Mouse (Mus musculus) intestine, embryonic 14.5 days (tissue): Measurements from ENCODE around the gene Fxyd5. TPM values are rescaled to one million over a fixed set of nuclear protein-coding genes. Genes with fewer than 3 reads are reported as not detected.

Source experiments
- ATAC-seq: fragments of 200-750 bp; cut with Nextera tagmentation; replicated peaks from 2 replicates; pipeline ENCODE4 v1.8.0; 2017; ENCODE audit warnings: low read depth, moderate number of reproducible peaks, moderate TSS enrichment, moderate library complexity; ENCODE audit not compliant: low FRiP score, low TSS enrichment
- DNase-seq: peaks from one replicate; pipeline ENCODE4 v3.0.0-alpha.2; 2018; ENCODE audit warnings: low spot score
- H3K27ac ChIP-seq: fragments of 300-500 bp; sonication (generic); 2 replicates; pipeline ENCODE4 v1.5.1; 2014; ENCODE audit warnings: low read depth, mild to moderate bottlenecking, control low read depth
- H3K27me3 ChIP-seq: fragments of 300-500 bp; sonication (generic); replicated peaks from 2 replicates; pipeline ENCODE4 v1.6.1; 2014; ENCODE audit warnings: low read length, control low read depth; ENCODE audit not compliant: control insufficient read depth, insufficient read depth
- H3K36me3 ChIP-seq: fragments of 300-500 bp; sonication (generic); 2 replicates; pipeline ENCODE4 v1.6.1; 2014; ENCODE audit warnings: low read length, control low read depth; ENCODE audit not compliant: control insufficient read depth, insufficient read depth
- H3K4me1 ChIP-seq: fragments of 300-500 bp; sonication (generic); replicated peaks from 2 replicates; pipeline ENCODE4 v1.6.1; 2014; ENCODE audit warnings: low read length, control low read depth, mixed read lengths; ENCODE audit not compliant: control insufficient read depth, insufficient read depth
- H3K4me2 ChIP-seq: fragments of 300-500 bp; sonication (generic); 2 replicates; pipeline ENCODE4 v1.6.1; 2014; ENCODE audit warnings: low read length
- H3K4me3 ChIP-seq: fragments of 300-500 bp; sonication (generic); 2 replicates; pipeline ENCODE4 v1.5.1; 2014; ENCODE audit warnings: low read depth, low read length, control low read depth, mixed read lengths
- H3K9ac ChIP-seq: fragments of 300-500 bp; sonication (generic); 2 replicates; pipeline ENCODE4 v1.6.1; 2014; ENCODE audit warnings: mild to moderate bottlenecking, low read length
- H3K9me3 ChIP-seq: fragments of 300-500 bp; sonication (generic); 2 replicates; pipeline ENCODE4 v1.6.1; 2016; ENCODE audit warnings: low read length, control low read depth; ENCODE audit not compliant: control insufficient read depth
- WGBS: fragments of 180-500 bp; shearing (Covaris S2); extraction: QIAGEN DNeasy Blood & Tissue Kit; methylation state at CpG from one replicate; pipeline ENCODE4 v1.1.7; 2014; 5-methylcytosine and 5-hydroxymethylcytosine counted together
- polyA plus RNA-seq: library from polyadenylated mRNA; unstranded; fragments of >200 nt; fragmentation: Nextera tagmentation; extraction: Ambion mirVana; gene quantifications from 2 replicates; pipeline ENCODE4 v1.2.1, GENCODE M21; 2014

Fxyd5 gene
- polyA plus RNA-seq, 1 experiment from 2014 or later = 22.8 TPM

DNA sequence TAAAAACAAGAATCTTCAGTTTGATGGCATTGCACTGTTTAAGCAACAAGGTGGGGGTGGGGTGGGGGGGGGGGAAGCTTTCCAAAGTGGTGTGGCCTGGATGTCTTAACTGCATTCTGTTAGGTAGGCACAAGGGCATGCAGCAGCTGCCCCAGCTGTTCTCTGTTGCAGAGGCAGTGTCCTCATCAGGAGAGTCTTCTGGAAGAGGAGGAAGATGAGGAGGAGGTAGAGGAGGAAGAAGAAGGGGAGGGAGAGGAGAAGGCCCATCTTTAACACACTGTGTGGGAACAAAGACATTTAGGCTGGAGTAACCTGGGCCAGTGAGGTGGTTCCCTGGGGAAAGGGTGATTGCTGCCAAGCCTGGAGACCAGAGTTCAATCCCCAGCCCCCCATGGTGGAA is 39.8 kb upstream of the Fxyd5 start:
- ATAC-seq (no peak), DNase-seq (no peak)
- no peaks in the 10 kb centered on the region for H3K36me3 ChIP-seq
- no peak overlapping the region for H3K9ac ChIP-seq
- peaks cover 10% of the 10 kb centered on the region; the same call in 1 of the 2 replicates for H3K4me1 ChIP-seq
- H3K9me3 ChIP-seq = no peaks in the 10 kb centered on the region
- H3K27ac ChIP-seq = no peak overlapping the region
- H3K4me3 ChIP-seq = no peak overlapping the region
- H3K27me3 ChIP-seq = no peaks in the 10 kb centered on the region
- H3K4me2 ChIP-seq = no peak overlapping the region

DNA sequence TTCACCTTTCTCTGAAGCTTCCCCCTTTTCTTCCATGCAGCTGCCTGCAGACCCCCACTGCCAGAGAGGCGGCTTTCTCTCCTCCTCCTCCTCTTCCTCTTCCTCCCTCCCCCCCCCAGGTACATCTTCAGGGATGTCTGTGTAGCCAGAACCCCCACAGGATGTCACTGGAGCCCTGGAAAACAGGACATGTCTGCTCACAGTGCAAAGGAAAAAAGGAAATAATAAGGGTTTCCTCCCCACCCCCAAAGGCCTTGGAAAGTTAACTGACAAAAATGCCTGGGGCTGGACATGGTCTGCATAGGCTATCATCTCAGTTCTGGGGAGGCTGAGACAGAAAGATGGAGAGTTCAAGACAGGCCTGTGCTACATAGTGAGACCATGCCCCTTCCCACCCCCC is 38.8 kb upstream of the Fxyd5 start:
- H3K27me3 ChIP-seq = no peaks in the 10 kb centered on the region
- DNase-seq (no peak), ATAC-seq (no peak)
- no peak overlapping the region for H3K4me2 ChIP-seq
- no peak overlapping the region for H3K4me3 ChIP-seq
- H3K4me1 ChIP-seq = peaks cover 10% of the 10 kb centered on the region; the same call in 1 of the 2 replicates
- WGBS = 50% methylated on average over 1 of the region's 1 CpGs
- no peaks in the 10 kb centered on the region for H3K36me3 ChIP-seq
- no peaks in the 10 kb centered on the region for H3K9me3 ChIP-seq
- H3K27ac ChIP-seq = no peak overlapping the region
- no peak overlapping the region for H3K9ac ChIP-seq

DNA sequence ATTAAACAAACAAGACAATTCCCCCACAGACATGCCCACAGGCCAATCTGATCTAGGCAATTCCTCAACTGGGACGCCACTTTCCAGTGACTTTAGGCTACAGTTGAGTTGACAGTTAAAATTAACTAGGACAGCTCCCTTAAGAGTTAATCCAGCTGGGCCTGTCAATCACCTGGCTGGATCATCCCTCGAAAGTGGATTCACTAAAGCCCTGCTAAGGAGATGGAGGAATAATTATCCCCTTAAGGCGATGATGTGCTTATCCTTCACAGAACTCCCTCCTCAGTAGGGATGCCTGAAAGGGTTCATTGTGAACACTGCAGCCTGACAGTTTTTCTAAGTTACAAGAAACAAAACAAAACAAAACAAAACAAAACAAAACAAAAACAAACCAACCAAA is 38.3 kb upstream of the Fxyd5 start:
- Histone ChIP-seq H3K4me2 (no peak overlapping the region), H3K9ac (no peak overlapping the region), H3K9me3 (no peaks in the 10 kb centered on the region), H3K27me3 (no peaks in the 10 kb centered on the region), H3K36me3 (no peaks in the 10 kb centered on the region), H3K4me1 (peaks cover 10% of the 10 kb centered on the region; the same call in 1 of the 2 replicates), H3K27ac (no peak overlapping the region), H3K4me3 (no peak overlapping the region)
- WGBS = 66% methylated on average over 3 of the region's 3 CpGs
- no peak for ATAC-seq
- DNase-seq = no peak

DNA sequence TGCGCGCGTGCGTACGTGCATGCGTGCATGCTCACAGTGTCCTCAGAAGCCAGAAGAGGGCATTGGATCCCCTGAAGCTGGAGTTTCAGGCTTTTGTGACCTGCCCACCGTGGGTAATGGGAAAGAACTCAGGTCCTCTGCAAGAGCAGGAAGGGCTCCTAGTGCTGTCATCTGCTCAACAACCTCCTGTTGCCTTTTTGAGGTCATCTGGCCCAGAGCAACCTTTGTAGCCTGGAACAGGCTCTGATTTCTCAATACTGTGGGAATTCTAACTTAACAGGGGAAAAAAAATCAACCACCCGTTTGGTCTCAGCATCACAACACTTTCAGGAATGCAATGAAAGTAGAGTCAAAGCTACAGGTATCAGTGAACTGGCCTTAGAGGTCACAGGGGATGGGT is 37.4 kb upstream of the Fxyd5 start:
- ATAC-seq = no peak
- no peaks in the 10 kb centered on the region for H3K27me3 ChIP-seq
- no peak for DNase-seq
- H3K4me2 ChIP-seq = no peak overlapping the region
- no peaks in the 10 kb centered on the region for H3K36me3 ChIP-seq
- 84% methylated on average over 8 of the region's 8 CpGs for WGBS
- no peak overlapping the region for H3K9ac ChIP-seq
- H3K4me1 ChIP-seq = peaks cover 7% of the 10 kb centered on the region; the same call in 1 of the 2 replicates
- no peaks in the 10 kb centered on the region for H3K9me3 ChIP-seq
- H3K27ac ChIP-seq = no peak overlapping the region
- H3K4me3 ChIP-seq = no peak overlapping the region

DNA sequence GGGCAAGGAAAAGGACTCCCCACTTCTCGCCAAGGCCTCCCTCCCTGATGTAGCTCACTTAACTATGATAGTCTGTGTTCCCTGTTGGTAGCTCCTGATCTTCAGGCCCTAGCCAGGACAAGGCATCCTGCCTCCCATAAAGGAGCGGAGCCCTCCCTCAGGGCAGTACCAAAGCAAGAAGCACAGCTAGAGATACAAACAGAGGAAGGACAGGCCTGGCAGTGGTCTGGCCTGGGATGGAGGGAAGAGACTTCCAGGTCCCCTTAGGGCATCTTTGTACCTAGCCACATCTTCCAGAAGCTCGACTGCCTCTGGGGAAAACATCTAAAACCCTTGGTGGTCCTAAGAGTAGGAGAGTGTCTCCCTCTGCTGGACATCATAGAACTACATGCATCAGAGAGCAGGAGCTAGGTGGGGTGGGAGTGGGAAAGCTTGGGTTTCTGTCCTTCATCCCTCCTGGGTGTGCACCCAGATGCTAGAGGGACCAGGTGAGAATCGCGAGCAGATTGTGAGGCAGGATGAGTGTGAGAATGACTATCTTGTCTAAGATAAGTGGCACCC is 35.7 kb upstream of the Fxyd5 start:
- WGBS = 32% methylated on average over 5 of the region's 5 CpGs
- Histone ChIP-seq H3K9me3 (no peaks in the 10 kb centered on the region), H3K4me2 (no peak overlapping the region)

DNA sequence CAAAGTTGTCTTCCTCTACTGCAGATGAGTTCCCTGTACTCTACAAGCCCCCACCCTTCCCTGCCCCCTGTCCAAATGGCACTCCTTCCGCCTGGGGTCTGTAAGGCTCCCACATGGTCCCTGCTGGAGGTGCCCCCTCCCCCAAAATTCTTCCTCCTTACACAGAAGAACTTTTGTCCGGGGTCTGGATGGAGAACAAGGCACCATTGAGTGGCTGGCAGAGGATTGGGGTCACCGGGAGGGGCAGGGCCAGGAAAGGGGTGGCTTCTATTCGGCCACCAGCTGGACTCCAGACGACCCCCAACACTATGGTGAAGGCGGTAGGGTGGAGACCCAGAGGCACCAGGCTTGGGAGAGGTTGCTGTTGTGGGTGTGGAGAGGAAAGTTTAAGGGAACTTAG is 35.2 kb upstream of the Fxyd5 start:
- no peaks in the 10 kb centered on the region for H3K27me3 ChIP-seq
- no peak overlapping the region for H3K9ac ChIP-seq
- DNase-seq (no peak), ATAC-seq (peak; percentile 32)
- no peaks in the 10 kb centered on the region for H3K9me3 ChIP-seq
- no peak overlapping the region for H3K4me3 ChIP-seq
- 56% methylated on average over 6 of the region's 6 CpGs for WGBS
- no peak overlapping the region for H3K4me2 ChIP-seq
- no peaks in the 10 kb centered on the region for H3K36me3 ChIP-seq
- no peak overlapping the region for H3K27ac ChIP-seq
- H3K4me1 ChIP-seq = no peaks in the 10 kb centered on the region; the same call in 1 of the 2 replicates

More for the DNA sequence above, 35.7 kb upstream of the Fxyd5 start:
- ATAC-seq = peak; percentile 52
- Histone ChIP-seq H3K4me3 (no peak overlapping the region), H3K4me1 (no peaks in the 10 kb centered on the region), H3K9ac (no peak overlapping the region), H3K36me3 (no peaks in the 10 kb centered on the region), H3K27me3 (no peaks in the 10 kb centered on the region), H3K27ac (no peak overlapping the region)
- peak; percentile 73 for DNase-seq

DNA sequence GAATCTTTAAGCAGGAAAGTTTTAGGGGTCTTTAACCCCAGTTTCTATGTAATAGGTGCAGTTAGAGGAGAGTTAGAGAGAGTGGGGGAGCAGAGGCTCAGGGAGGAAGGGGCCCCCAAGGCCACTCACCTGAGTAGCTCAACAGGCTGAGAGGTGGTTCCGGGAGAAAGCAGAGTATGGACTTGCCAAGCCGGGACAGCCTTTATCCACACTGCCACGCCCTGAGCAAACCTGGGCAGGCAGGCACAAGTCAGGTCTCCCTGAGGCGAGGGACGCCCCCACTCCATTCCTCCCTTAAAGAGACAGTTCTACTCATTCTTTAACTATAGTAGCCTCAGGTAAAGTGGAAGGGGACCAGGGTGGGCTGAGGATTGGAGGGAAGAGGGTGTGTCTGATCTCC is 34.2 kb upstream of the Fxyd5 start, which contains the start of gene Fxyd3:
Gene Fxyd3, minus strand, starts transcription at position 213 of the 400 bp plus-strand sequence.
- H3K4me1 ChIP-seq = no peaks in the 10 kb centered on the region; the same call in 1 of the 2 replicates
- no peaks in the 10 kb centered on the region for H3K27me3 ChIP-seq
- H3K9me3 ChIP-seq = no peaks in the 10 kb centered on the region
- 38% methylated on average over 5 of the region's 5 CpGs for WGBS
- H3K9ac ChIP-seq = no peak within 1 kb of the TSS
- no peaks in the 10 kb centered on the region for H3K36me3 ChIP-seq
- peak; percentile 64; the same call in 1 of the 2 replicates for ATAC-seq
- H3K27ac ChIP-seq = peak within 1 kb of the TSS; percentile 3; the same call in 1 of the 2 replicates
- H3K4me2 ChIP-seq = peak within 1 kb of the TSS; percentile 34
- no peak within 1 kb of the TSS for H3K4me3 ChIP-seq
- DNase-seq = no peak

DNA sequence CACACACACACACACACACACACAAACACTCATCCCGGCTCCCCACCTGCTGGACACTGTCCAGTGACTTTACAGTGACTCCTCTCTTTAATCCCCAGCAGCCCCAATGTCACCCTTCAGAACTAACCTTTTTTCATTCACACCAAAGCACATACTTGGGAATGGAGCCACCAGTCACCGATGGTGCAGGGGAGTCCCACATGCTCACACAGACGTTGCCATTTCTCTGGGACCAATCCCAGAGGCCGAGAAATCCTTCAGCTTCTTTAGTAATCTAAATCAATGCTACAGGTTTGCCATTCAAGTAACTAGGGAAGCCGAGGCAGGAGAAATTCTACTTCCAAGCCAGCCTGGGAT is 32.4 kb upstream of the Fxyd5 start:
- no peak overlapping the region for H3K4me3 ChIP-seq
- DNase-seq (no peak), ATAC-seq (no peak)
- H3K4me1 ChIP-seq = peaks cover 8% of the 10 kb centered on the region
- H3K36me3 ChIP-seq = no peaks in the 10 kb centered on the region
- H3K4me2 ChIP-seq = no peak overlapping the region
- WGBS = 66% methylated on average over 5 of the region's 5 CpGs
- H3K9me3 ChIP-seq = no peaks in the 10 kb centered on the region
- no peaks in the 10 kb centered on the region for H3K27me3 ChIP-seq
- H3K9ac ChIP-seq = no peak overlapping the region
- no peak overlapping the region for H3K27ac ChIP-seq

DNA sequence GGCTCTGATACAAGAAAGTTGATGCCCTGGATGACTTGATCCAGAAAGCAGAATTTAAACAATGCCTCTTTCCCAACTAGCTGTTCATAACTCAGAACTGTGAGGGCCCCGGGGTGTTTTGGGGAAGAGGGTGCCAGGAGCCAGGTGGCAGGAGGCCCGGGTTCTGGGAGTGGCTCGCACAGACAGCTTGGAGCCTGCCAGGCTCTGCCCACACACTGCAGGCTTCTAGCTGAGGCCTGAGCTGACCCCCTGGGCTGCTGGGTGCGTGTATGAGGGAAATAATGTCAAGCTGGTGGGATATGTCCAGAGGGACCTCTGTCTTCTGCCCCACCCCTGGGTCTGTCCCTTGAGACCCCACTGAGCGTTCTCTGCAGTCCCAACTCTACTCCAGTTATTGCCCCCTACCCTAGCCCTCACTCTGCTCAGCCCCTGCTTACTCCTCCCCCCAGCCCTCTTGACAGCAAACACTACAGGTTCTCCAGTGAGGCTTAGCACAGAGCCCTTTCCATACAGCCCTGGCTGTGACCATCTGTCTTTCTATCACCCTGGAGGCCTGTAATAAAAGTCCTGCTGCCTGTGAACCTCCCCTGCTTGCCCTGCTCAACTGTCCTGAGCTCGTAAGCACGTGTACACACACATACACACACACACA is 31.9 kb upstream of the Fxyd5 start:
- 36% methylated on average over 7 of the region's 7 CpGs for WGBS
- DNase-seq = no peak
- H3K27ac ChIP-seq = no peak overlapping the region
- ATAC-seq = no peak
- no peak overlapping the region for H3K9ac ChIP-seq
- no peak overlapping the region for H3K4me2 ChIP-seq
- no peaks in the 10 kb centered on the region for H3K27me3 ChIP-seq
- no peaks in the 10 kb centered on the region for H3K9me3 ChIP-seq
- peaks cover 8% of the 10 kb centered on the region for H3K4me1 ChIP-seq
- H3K36me3 ChIP-seq = no peaks in the 10 kb centered on the region
- no peak overlapping the region for H3K4me3 ChIP-seq
